Mouse (Mus musculus): ENCODE data around the gene Cnot11. TPM values are rescaled to one million over a fixed set of nuclear protein-coding genes. Genes with fewer than 3 reads are reported as not detected.

Gene Cnot11
- polyA plus RNA-seq (2014; fragmentation: Nextera tagmentation; extraction: Ambion mirVana), result 31.6 and 34.8 TPM in 2 replicates

GRCm38 (mm10) chr1:39534831-39535230 lies at the start of gene Cnot11:
TSS of gene Cnot11 (plus strand) at chr1:39534992.
- Histone ChIP-seq H3K27ac (replicated peaks; ENCODE audit: low read depth, low read length) (peak within 1 kb of the TSS; percentile 69), H3K9me3 (replicated peaks; ENCODE audit: control insufficient read depth, low read length) (no peaks in the 10 kb centered on the region), H3K4me3 (ENCODE audit: low read depth, low read length) (peak within 1 kb of the TSS; percentile 93), H3K27me3 (ENCODE audit: control insufficient read depth, insufficient read depth, low read length) (no peaks in the 10 kb centered on the region), H3K9ac (replicated peaks; ENCODE audit: low read length) (peak within 1 kb of the TSS; percentile 91), H3K36me3 (replicated peaks; ENCODE audit: control insufficient read depth, insufficient read depth, low read depth, low read length) (peaks cover 4% of the 10 kb centered on the region), H3K4me2 (ENCODE audit: low read depth, low read length) (peak within 1 kb of the TSS; percentile 84), H3K4me1 (ENCODE audit: control insufficient read depth, insufficient read depth, low read length) (0 out of 2 replicates have a peak, but pooled peaks cover 2% of the 10 kb centered on the region)
- WGBS, result 30% methylated on average over 13 of the region's 13 CpGs
- ATAC-seq (replicated peaks; ENCODE audit: insufficient number of reproducible peaks, low FRiP score, low TSS enrichment, low read depth) (no peak), DNase-seq (ENCODE audit: low spot score) (no peak)

DNA sequence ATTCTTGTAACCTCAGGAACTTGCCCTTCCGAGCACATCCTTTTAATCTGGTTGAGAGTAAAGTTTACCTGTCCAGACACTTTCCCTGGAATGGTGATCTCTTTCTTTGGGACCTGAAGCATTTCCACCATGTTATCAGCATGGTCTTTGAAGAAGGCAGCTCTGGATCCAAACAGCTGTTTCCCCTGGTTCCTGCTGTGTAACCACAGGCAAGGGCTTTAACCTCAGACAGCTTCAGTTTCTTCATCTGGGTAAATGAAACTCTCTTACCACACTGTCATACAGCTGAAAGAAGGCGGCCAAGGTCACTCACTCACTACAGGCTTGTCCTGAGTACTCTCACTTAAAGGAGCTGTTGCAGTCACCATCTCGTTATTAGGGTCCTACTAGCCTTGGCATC lies 47.4 kb upstream of the Cnot11 start:
- no peaks in the 10 kb centered on the region for H3K9me3 ChIP-seq (replicated peaks; ENCODE audit: control insufficient read depth, low read length)
- no peaks in the 10 kb centered on the region for H3K27me3 ChIP-seq (ENCODE audit: control insufficient read depth, insufficient read depth, low read length)
- H3K4me3 ChIP-seq (ENCODE audit: low read depth, low read length), result no peak overlapping the region
- no peak for DNase-seq (ENCODE audit: low spot score)
- no peaks in the 10 kb centered on the region for H3K36me3 ChIP-seq (replicated peaks; ENCODE audit: control insufficient read depth, insufficient read depth, low read depth, low read length)
- WGBS, result 75% methylated on average over 3 of the region's 3 CpGs
- H3K4me2 ChIP-seq (ENCODE audit: low read depth, low read length), result no peak overlapping the region
- no peak overlapping the region for H3K27ac ChIP-seq (replicated peaks; ENCODE audit: low read depth, low read length)
- no peaks in the 10 kb centered on the region for H3K4me1 ChIP-seq (ENCODE audit: control insufficient read depth, insufficient read depth, low read length)
- H3K9ac ChIP-seq (replicated peaks; ENCODE audit: low read length), result no peak overlapping the region
- ATAC-seq (replicated peaks; ENCODE audit: insufficient number of reproducible peaks, low FRiP score, low TSS enrichment, low read depth), result no peak

GRCm38 (mm10) chr1:39493165-39493564 lies 41.6 kb upstream of the Cnot11 start:
- Histone ChIP-seq H3K4me1 (ENCODE audit: control insufficient read depth, insufficient read depth, low read length) (no peaks in the 10 kb centered on the region), H3K4me2 (ENCODE audit: low read depth, low read length) (no peak overlapping the region), H3K9me3 (replicated peaks; ENCODE audit: control insufficient read depth, low read length) (no peaks in the 10 kb centered on the region), H3K9ac (replicated peaks; ENCODE audit: low read length) (no peak overlapping the region), H3K4me3 (ENCODE audit: low read depth, low read length) (no peak overlapping the region), H3K27ac (replicated peaks; ENCODE audit: low read depth, low read length) (no peak overlapping the region), H3K36me3 (replicated peaks; ENCODE audit: control insufficient read depth, insufficient read depth, low read depth, low read length) (no peaks in the 10 kb centered on the region), H3K27me3 (ENCODE audit: control insufficient read depth, insufficient read depth, low read length) (no peaks in the 10 kb centered on the region)
- DNase-seq (ENCODE audit: low spot score) (no peak), ATAC-seq (replicated peaks; ENCODE audit: insufficient number of reproducible peaks, low FRiP score, low TSS enrichment, low read depth) (no peak)
- WGBS, result 88% methylated on average over 5 of the region's 5 CpGs

DNA sequence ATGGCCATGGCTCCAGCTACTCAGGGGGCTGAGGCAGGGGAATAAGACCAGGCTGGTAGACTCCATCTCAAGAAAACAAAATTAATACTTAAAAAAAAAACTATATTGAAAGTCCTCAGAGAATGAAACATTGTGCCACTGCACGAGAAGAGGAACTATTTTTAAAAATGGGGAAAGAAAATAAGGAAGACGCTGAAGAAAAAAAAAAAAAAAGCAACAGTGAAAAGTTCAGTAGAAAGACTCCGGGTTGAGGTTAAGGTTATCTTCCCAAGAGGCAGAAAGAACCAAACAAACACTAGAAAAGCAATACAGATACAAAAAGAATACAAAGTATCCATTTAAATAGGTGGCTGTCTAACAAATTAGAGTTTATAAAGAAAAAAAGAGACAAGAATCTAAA lies 41.1 kb upstream of the Cnot11 start:
- H3K4me3 ChIP-seq (ENCODE audit: low read depth, low read length), result no peak overlapping the region
- 83% methylated on average over 3 of the region's 3 CpGs for WGBS
- no peaks in the 10 kb centered on the region for H3K27me3 ChIP-seq (ENCODE audit: control insufficient read depth, insufficient read depth, low read length)
- no peak for DNase-seq (ENCODE audit: low spot score)
- no peak for ATAC-seq (replicated peaks; ENCODE audit: insufficient number of reproducible peaks, low FRiP score, low TSS enrichment, low read depth)
- no peaks in the 10 kb centered on the region for H3K9me3 ChIP-seq (replicated peaks; ENCODE audit: control insufficient read depth, low read length)
- no peak overlapping the region for H3K27ac ChIP-seq (replicated peaks; ENCODE audit: low read depth, low read length)
- H3K4me1 ChIP-seq (ENCODE audit: control insufficient read depth, insufficient read depth, low read length), result no peaks in the 10 kb centered on the region
- no peaks in the 10 kb centered on the region for H3K36me3 ChIP-seq (replicated peaks; ENCODE audit: control insufficient read depth, insufficient read depth, low read depth, low read length)
- no peak overlapping the region for H3K4me2 ChIP-seq (ENCODE audit: low read depth, low read length)
- H3K9ac ChIP-seq (replicated peaks; ENCODE audit: low read length), result no peak overlapping the region

DNA sequence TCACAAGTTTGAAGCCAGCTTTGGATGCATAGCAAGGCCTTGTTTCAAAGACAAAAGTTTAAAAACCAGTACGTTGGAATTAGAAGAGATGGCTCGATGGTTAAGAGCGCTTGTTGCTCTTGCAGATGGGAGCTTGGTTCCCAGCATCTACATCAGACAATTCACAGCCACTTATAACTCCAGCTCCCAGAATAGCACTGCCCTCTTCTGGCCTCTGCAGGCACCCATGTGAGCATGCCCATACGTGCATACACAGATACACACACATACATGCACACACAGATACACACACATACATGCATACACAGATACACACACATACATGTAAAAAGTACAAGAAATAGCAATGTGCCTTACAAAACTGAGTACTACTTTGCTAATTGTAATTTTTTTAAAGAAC lies 37.8 kb upstream of the Cnot11 start:
- Histone ChIP-seq H3K9ac (replicated peaks; ENCODE audit: low read length) (no peak overlapping the region), H3K4me2 (ENCODE audit: low read depth, low read length) (no peak overlapping the region), H3K9me3 (replicated peaks; ENCODE audit: control insufficient read depth, low read length) (no peaks in the 10 kb centered on the region), H3K27ac (replicated peaks; ENCODE audit: low read depth, low read length) (no peak overlapping the region), H3K27me3 (ENCODE audit: control insufficient read depth, insufficient read depth, low read length) (no peaks in the 10 kb centered on the region), H3K4me3 (ENCODE audit: low read depth, low read length) (no peak overlapping the region), H3K4me1 (ENCODE audit: control insufficient read depth, insufficient read depth, low read length) (no peaks in the 10 kb centered on the region), H3K36me3 (replicated peaks; ENCODE audit: control insufficient read depth, insufficient read depth, low read depth, low read length) (no peaks in the 10 kb centered on the region)
- ATAC-seq (replicated peaks; ENCODE audit: insufficient number of reproducible peaks, low FRiP score, low TSS enrichment, low read depth), result no peak
- no peak for DNase-seq (ENCODE audit: low spot score)
- WGBS, result 89% methylated on average over 4 of the region's 4 CpGs

GRCm38 (mm10) chr1:39497748-39498147 lies 37.0 kb upstream of the Cnot11 start:
- 86% methylated on average over 11 of the region's 11 CpGs for WGBS
- no peak for DNase-seq (ENCODE audit: low spot score)
- Histone ChIP-seq H3K27me3 (ENCODE audit: control insufficient read depth, insufficient read depth, low read length) (no peaks in the 10 kb centered on the region), H3K9ac (replicated peaks; ENCODE audit: low read length) (no peak overlapping the region), H3K4me3 (ENCODE audit: low read depth, low read length) (no peak overlapping the region), H3K9me3 (replicated peaks; ENCODE audit: control insufficient read depth, low read length) (no peaks in the 10 kb centered on the region), H3K36me3 (replicated peaks; ENCODE audit: control insufficient read depth, insufficient read depth, low read depth, low read length) (no peaks in the 10 kb centered on the region), H3K27ac (replicated peaks; ENCODE audit: low read depth, low read length) (no peak overlapping the region), H3K4me1 (ENCODE audit: control insufficient read depth, insufficient read depth, low read length) (no peaks in the 10 kb centered on the region), H3K4me2 (ENCODE audit: low read depth, low read length) (no peak overlapping the region)
- no peak for ATAC-seq (replicated peaks; ENCODE audit: insufficient number of reproducible peaks, low FRiP score, low TSS enrichment, low read depth)

DNA sequence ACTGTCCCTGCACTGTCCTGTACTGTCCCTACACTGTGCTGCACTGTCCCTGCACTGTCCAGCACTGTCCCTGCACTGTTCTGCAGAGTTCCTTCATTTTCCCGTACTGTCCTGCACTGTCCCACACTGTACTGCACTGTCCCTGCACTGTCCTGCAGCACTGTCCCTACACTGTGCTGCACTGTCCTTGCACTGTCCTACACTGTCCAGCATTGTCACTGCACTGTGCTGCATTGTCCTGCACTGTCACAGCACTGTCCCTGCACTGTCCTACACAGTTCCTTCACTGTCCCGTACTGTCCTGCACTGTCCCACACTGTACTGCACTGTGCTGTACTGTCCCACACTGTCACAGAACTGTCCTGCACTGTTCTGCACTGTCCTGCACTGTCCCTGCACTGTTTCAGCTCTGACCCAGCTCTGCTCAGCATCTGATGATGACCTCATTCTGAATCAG lies 35.3 kb upstream of the Cnot11 start:
- no peak for DNase-seq (ENCODE audit: low spot score)
- Histone ChIP-seq H3K36me3 (replicated peaks; ENCODE audit: control insufficient read depth, insufficient read depth, low read depth, low read length) (no peaks in the 10 kb centered on the region), H3K4me3 (ENCODE audit: low read depth, low read length) (no peak overlapping the region), H3K9ac (replicated peaks; ENCODE audit: low read length) (no peak overlapping the region), H3K27me3 (ENCODE audit: control insufficient read depth, insufficient read depth, low read length) (no peaks in the 10 kb centered on the region), H3K4me2 (ENCODE audit: low read depth, low read length) (no peak overlapping the region), H3K27ac (replicated peaks; ENCODE audit: low read depth, low read length) (no peak overlapping the region), H3K4me1 (ENCODE audit: control insufficient read depth, insufficient read depth, low read length) (no peaks in the 10 kb centered on the region), H3K9me3 (replicated peaks; ENCODE audit: control insufficient read depth, low read length) (no peaks in the 10 kb centered on the region)
- ATAC-seq (replicated peaks; ENCODE audit: insufficient number of reproducible peaks, low FRiP score, low TSS enrichment, low read depth), result peak; percentile 84
- 85% methylated on average over 2 of the region's 2 CpGs for WGBS

DNA sequence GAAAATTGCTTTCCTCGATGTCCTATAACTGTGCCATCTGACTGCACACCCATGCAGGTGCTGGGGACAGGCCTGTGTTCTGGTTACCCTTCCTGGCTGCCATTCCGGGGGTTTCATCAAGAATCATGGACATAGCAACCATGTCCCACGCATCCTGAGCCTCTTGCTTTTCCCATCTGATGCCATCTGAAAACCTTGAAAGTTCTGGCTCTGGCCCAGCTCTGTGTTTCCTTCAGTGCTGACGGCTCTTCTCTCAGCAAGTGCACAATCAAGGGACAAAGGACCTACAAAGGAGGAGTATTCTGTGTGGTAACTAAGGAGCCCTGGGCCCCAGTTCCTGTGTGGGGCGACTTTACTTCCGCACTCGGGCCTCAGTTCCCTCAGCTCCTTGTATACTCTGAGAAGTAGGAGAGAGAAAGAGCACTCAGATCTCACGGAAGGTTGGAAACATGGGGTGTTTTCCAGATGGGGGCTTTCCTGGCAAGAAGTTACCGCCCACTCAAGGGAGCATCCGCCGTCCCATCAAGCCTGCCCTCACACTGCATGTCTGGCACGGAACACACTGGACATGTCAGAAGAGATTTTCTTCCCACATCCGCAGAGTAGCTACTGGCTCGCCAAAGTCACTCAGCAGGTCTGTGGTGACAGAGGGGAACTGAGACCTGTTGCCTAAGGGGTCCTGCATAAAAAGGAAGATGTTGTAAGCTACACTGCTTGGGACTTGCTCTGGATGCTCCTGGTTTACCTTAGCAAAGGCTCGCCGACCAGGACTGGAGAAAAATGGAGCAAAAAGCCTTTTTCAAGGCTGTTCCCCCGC lies 31.8 kb upstream of the Cnot11 start:
- Histone ChIP-seq H3K4me3 (ENCODE audit: low read depth, low read length) (no peak overlapping the region), H3K27ac (replicated peaks; ENCODE audit: low read depth, low read length) (no peak overlapping the region), H3K4me2 (ENCODE audit: low read depth, low read length) (no peak overlapping the region), H3K36me3 (replicated peaks; ENCODE audit: control insufficient read depth, insufficient read depth, low read depth, low read length) (no peaks in the 10 kb centered on the region), H3K27me3 (ENCODE audit: control insufficient read depth, insufficient read depth, low read length) (no peaks in the 10 kb centered on the region), H3K9ac (replicated peaks; ENCODE audit: low read length) (no peak overlapping the region), H3K4me1 (ENCODE audit: control insufficient read depth, insufficient read depth, low read length) (no peaks in the 10 kb centered on the region), H3K9me3 (replicated peaks; ENCODE audit: control insufficient read depth, low read length) (no peaks in the 10 kb centered on the region)
- DNase-seq (ENCODE audit: low spot score), result no peak
- 84% methylated on average over 17 of the region's 17 CpGs for WGBS
- ATAC-seq (replicated peaks; ENCODE audit: insufficient number of reproducible peaks, low FRiP score, low TSS enrichment, low read depth), result no peak
